Mouse (Mus musculus): ENCODE results near the gene Raly.

Raly gene

DNA sequence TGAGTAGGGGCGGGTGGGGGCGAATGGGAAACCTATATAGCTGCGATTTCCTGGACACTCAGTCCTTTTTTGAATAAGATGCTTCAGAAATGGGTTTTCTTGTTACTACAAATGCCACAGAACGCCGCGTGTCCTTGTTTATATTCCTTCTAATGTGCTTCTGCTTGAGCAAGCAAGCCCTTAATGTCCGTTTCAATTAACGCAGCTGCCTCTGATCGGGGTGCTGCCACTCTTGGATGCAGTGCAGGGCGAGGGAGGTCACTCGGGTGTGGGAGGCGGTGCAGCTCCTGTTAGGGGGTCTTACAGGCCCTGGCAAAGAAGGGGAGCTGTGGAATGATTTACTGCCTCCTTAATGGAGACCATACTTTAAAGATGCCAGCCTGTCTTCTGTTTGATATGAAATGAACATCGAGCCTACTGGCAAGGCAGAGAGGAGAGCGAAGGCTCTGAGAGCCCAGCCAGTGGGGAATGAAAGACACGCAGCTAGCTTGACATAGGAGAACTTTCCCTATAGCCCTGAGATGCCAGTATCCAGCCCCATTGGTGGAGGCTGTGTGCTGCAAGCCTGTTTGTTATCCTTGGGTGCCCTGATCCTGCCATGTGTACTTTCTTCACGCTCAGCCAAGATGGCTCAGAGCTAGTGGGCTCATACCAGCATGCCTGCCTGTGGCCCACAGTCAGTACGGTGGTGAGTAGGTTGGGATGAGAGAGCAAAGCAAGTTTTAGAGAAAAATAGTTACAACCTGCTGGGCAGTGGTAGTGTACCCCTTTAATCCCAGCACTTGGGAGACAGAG lies 7.8 kb upstream of the Raly start:
- intact Hi-C loops (cut with DNase I), result no loop called here

DNA sequence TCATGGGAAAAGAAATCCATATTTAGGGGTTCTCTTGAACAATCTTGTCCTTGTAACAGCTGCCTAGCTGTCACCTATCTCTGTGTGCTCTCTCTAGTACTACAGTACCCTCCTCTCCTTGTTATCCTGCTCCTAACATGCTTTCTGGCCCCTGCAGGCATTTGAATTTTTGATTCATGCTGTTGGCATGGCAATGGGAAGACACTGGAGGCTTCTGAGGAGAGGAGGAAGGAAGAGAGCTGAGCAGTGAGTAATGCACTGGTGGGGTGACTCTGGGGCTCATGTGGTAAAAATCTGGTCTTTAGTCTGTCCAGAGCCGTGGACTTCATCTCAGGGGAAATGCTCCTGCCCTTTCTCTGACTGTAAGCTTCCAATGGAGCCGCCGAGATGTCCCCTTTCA lies 5.6 kb upstream of the Raly start:
- intact Hi-C loops (cut with DNase I), result no loop called here

GRCm38 (mm10) chr2:154786187-154786586 lies 4.7 kb upstream of the Raly start:
- intact Hi-C loops (cut with DNase I), result no loop called here

GRCm38 (mm10) chr2:154786776-154787175 lies 4.1 kb upstream of the Raly start:
- intact Hi-C loops (cut with DNase I), result no loop called here

DNA sequence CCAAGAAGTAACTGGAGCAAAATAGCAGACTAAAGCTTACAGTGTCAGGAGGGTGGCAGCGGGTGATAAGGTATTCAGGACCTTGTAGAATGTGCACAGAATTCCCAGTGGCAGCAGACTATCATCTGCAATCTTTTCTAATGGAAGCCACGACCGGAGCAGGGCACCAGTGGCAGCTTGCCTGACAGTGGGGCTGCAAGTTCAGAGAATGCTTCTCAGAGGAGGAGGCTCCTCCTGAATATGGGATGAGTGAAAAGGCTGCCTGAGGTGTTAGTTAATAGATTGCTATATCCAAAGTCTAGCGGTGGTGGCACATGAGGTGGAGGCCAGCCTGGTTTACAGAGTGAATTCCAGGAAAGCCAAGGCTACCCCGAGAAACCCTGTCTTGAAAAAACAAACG lies 1.5 kb upstream of the Raly start:
- intact Hi-C loops (cut with DNase I), result no loop called here

- intact Hi-C loops (cut with DNase I), result no loop called here
Observed at GRCm38 (mm10) chr2:154789977-154790655, 780 bp upstream of the Raly start.

GRCm38 (mm10) chr2:154791661-154792642 lies 1.1 kb downstream of the Raly start:
- intact Hi-C loops (cut with DNase I), result no loop called here

- intact Hi-C loops (cut with DNase I), result no loop called here
Observed at GRCm38 (mm10) chr2:154803372-154803771, 12.5 kb downstream of the Raly start.

- intact Hi-C loops (cut with DNase I), result no loop called here
Observed at GRCm38 (mm10) chr2:154803845-154804244, 12.9 kb downstream of the Raly start.

DNA sequence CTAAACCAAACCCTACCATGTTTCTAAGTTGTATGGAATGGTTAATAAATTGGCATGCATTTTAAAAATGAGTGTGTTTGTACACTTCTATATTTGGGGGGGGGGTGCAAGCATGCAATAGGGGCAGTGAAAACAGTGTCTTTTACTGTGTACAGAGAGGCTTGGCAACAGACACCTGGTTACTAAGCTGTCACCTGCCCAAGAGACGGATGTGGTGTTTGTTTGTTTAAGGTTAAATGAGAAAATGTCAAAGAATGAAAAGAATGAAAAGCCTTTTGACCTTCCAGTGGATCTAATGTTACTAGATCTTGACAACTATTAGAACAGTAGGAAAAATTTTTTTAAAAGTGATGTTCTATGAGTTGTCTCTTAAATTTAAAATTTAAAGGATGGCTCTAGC lies 16.8 kb downstream of the Raly start:
- intact Hi-C loops (cut with DNase I), result no loop called here

GRCm38 (mm10) chr2:154809107-154809762 lies 18.3 kb downstream of the Raly start:
- intact Hi-C loops (cut with DNase I), result no loop called here

- intact Hi-C loops (cut with DNase I), result no loop called here
Observed at GRCm38 (mm10) chr2:154810821-154811220, 19.9 kb downstream of the Raly start.

DNA sequence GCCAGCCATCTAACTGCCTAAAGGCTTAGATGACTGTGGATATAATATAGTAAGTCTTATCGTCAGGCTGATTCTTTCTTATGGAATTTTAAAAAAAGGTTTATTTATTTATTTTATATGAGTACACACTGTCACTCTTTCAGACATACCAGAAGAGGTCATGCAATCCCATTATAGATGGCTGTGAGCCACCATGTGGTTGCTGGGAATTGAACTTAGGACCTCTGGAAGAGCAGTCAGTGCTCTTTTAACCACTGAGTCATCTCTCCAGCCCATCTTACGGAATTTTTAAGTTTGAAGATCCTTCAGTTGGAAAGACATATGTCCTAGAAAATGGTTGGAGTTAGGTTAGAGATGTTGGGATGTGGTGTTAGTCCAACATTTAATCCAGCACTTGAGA lies 22.5 kb downstream of the Raly start:
- intact Hi-C loops (cut with DNase I), result no loop called here

GRCm38 (mm10) chr2:154817089-154817488 lies 26.2 kb downstream of the Raly start:
- intact Hi-C loops (cut with DNase I), result no loop called here

GRCm38 (mm10) chr2:154817788-154818187 lies 26.9 kb downstream of the Raly start:
- intact Hi-C loops (cut with DNase I), result no loop called here

DNA sequence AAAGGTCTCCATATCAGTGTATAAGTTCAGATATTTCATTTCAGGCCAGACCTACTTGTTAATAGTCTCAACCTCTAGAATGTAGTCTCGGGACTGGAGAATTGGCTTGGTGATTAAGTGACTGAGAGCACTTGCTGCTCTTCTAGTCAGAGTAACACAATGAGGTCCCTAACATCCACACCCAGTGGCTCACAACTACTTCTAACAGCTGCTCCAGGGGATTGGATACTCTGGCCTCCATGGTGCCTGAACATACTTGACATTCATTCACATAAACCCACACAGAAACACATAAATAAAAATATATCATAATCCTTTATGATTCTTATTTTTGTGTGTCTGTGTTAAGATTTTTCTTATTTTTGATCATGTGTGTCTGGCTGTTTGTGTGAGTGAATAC lies 27.7 kb downstream of the Raly start:
- intact Hi-C loops (cut with DNase I), result no loop called here

- intact Hi-C loops (cut with DNase I), result no loop called here
Observed at GRCm38 (mm10) chr2:154820346-154820745, 29.4 kb downstream of the Raly start.

DNA sequence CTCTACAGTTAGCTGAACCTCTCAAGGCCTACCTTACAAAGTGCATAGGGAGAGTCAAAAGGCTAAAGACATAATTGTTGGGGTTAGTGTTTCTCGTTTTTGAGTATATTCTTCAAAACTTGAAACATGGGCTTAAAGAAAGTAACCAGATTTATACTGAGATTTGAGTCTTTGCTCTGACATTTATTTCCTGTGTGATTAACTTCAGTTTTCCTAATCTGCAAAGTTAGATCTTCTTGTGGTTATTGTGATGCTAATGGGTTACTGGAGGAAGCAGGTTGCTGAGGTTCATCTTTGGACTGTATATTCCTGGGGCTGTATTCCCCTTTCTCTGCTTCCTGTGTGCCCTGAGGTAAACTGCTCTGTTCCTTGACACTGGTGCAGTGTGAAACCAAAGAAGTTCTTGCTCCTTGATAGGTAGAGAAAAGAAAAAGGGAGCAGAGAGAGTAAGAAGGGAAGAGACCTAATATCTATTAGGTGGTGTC lies 35.2 kb downstream of the Raly start:
- intact Hi-C loops (cut with DNase I), result no loop called here

GRCm38 (mm10) chr2:154827521-154827920 lies 36.6 kb downstream of the Raly start:
- intact Hi-C loops (cut with DNase I), result no loop called here

DNA sequence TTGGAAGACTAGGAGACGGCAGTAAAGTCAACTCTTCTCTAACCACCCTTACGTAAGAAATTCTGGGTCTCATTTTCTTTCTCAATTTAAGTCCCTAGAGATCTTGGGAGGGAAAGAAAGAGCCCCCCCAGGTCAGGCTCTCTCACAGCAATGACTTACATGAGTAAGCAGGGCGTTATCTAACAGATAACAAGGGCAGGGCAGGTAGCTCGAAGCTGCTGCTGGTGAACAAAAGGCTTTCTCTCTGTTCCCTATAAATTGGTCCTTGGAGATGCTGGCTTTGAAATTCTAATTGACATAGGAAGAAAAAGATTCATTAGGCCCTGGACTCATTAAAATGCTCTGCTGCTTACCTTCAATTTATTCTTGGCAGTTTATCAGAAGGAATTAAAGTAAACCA lies 41.6 kb downstream of the Raly start:
- intact Hi-C loops (cut with DNase I), result no loop called here
